14 mouse cellular contexts compared by ENCODE assay signal in the genomic region with DNA sequence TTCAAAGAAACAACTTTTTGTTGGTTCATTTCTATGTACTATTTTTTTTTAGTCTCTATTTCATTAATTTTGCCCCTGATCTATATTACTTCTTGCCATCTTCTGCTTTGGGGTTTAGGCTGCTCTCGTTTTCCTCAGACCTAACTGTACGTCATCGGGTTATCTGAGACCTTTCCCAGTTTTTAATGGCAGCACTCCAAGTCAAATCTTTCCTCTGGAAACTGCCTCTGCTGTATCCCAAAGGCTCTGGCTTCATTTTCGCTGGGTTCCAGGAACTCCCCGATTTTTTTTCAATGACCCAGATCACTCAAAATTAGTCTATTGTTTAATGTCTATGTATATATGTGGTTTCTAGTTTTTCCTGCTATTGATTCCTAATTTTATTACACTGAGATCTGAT. TPM values are rescaled to one million over a fixed set of nuclear protein-coding genes. Genes with fewer than 3 reads are reported as not detected.
"Had no signal": no experiment of that assay in that cellular context is flagged by ENCODE, and none has a peak within 500 bp of the region (broad histone marks: within the 10 kb centered on the region; RNA-seq: fewer than 3 reads in every experiment).

No protein-coding gene starts in this region.

- H3K27ac ChIP-seq: kidney, embryonic 15.5 days; liver, embryonic 13.5 days; midbrain, embryonic 10.5 days had no signal

- H3K36me3 ChIP-seq: kidney, embryonic 15.5 days; limb, embryonic 15.5 days; liver, embryonic 13.5 days; midbrain, embryonic 10.5 days had no signal

- DNase-seq: kidney, postnatal 14 days; left cerebral cortex, postnatal 4 days; liver, embryonic 13.5 days; lung, adult 18-20 months; lung, postnatal 36 days; right cerebral cortex, postnatal 14 days; thymus, postnatal 36 days had no signal

- H3K9ac ChIP-seq: kidney, embryonic 15.5 days; limb, embryonic 15.5 days; liver, embryonic 13.5 days had no signal

- H3K4me3 ChIP-seq: kidney, embryonic 15.5 days; limb, embryonic 15.5 days; liver, embryonic 13.5 days; midbrain, embryonic 10.5 days had no signal

- H3K4me1 ChIP-seq: kidney, embryonic 15.5 days; limb, embryonic 15.5 days; liver, embryonic 13.5 days had no signal

- H3K27me3 ChIP-seq: kidney, embryonic 15.5 days; limb, embryonic 15.5 days; liver, embryonic 13.5 days had no signal

- H3K4me2 ChIP-seq: kidney, embryonic 15.5 days; limb, embryonic 15.5 days; liver, embryonic 13.5 days had no signal

- ATAC-seq: lung, postnatal 0 days; midbrain, embryonic 16.5 days had no signal

- H3K9me3 ChIP-seq: kidney, embryonic 15.5 days; limb, embryonic 15.5 days; liver, embryonic 13.5 days; midbrain, embryonic 10.5 days had no signal

RNA-seq across cellular contexts. Expression of a gene that starts 6.6 kb away (rescaled TPM):
- total RNA-seq: megakaryocyte, adult 5-6 weeks had no signal
- polyA plus RNA-seq: large intestine, adult 2 months had no signal
